Mouse (Mus musculus) adipose tissue, adult 10 weeks (tissue): ENCODE measurements around the gene Rnf145. TPM values are rescaled to one million over a fixed set of nuclear protein-coding genes. Genes with fewer than 3 reads are reported as not detected.

Experiments used
- polyA plus RNA-seq: library from polyadenylated mRNA; stranded (reverse); fragments of 350-450 nt; fragmentation: Illumina TruSeq; extraction: RNeasy Lipid Tissue Mini Kit (QIAGEN cat#74804); gene quantifications from one replicate; pipeline ENCODE4 v1.2.3, GENCODE M21; 2014; ENCODE audit warnings: low read depth, low replicate concordance

Gene Rnf145
- 45.9 TPM for polyA plus RNA-seq

GRCm38 (mm10) chr11:44518281-44519095 is at the start of gene Rnf145:
Rnf145 (plus strand) TSS chr11:44518964.

GRCm38 (mm10) chr11:44470432-44471336 is 48.1 kb upstream of the Rnf145 start, which contains the start of gene Ublcp1:
Ublcp1 (minus strand) TSS chr11:44470498.

Other genes starting within 250 kb of the Rnf145 start
- gene Il12b, start 118.9 kb upstream of the Rnf145 start, polyA plus RNA-seq = not detected
- gene Ublcp1, start 48.5 kb upstream of the Rnf145 start, polyA plus RNA-seq = 33.4 TPM
- 25.6 TPM for gene Ebf1, start 98.4 kb downstream of the Rnf145 start, polyA plus RNA-seq